Comparison of ENCODE assay signal across 26 mouse cellular contexts in genomic region chr13:52962361-52962760, GRCm38 (mm10).
"Had no signal": no experiment of that assay in that cellular context is flagged by ENCODE, and none has a peak within 500 bp of the region (broad histone marks: within the 10 kb centered on the region; RNA-seq: fewer than 3 reads in every experiment).

No protein-coding gene starts in this region.

- H3K4me3 ChIP-seq: gastrocnemius, adult 2 months; heart, adult 2 months; heart, embryonic 13.5 days; heart, embryonic 15.5 days; hindbrain, embryonic 13.5 days; hindbrain, embryonic 15.5 days; kidney, embryonic 15.5 days; layer of hippocampus, adult 2 months; left cerebral cortex, adult 2 months; limb, embryonic 13.5 days; limb, embryonic 15.5 days had no signal

- DNase-seq: gastrocnemius, adult 2 months; gastrocnemius, postnatal 10 days; gastrocnemius, postnatal 25 days; heart, adult 11 months; heart, adult 2 months; heart, postnatal 14 days; heart, postnatal 36 days; kidney, adult 11 months; kidney, adult 2 months; kidney, adult 9 months; kidney, postnatal 14 days; kidney, postnatal 4 days; left cerebral cortex, postnatal 4 days had no signal

- H3K9ac ChIP-seq: heart, embryonic 13.5 days; heart, embryonic 15.5 days; hindbrain, embryonic 13.5 days; hindbrain, embryonic 15.5 days; kidney, embryonic 15.5 days; limb, embryonic 13.5 days; limb, embryonic 15.5 days had no signal

- ATAC-seq: hindbrain, postnatal 0 days; intestine, embryonic 16.5 days had no signal

- H3K9me3 ChIP-seq: heart, embryonic 13.5 days; heart, embryonic 15.5 days; hindbrain, embryonic 13.5 days; hindbrain, embryonic 15.5 days; kidney, embryonic 15.5 days; limb, embryonic 13.5 days; limb, embryonic 15.5 days had no signal

- H3K4me2 ChIP-seq: heart, embryonic 11.5 days; heart, embryonic 13.5 days; heart, embryonic 15.5 days; hindbrain, embryonic 13.5 days; hindbrain, embryonic 15.5 days; kidney, embryonic 15.5 days; limb, embryonic 13.5 days; limb, embryonic 15.5 days had no signal

- H3K27ac ChIP-seq: gastrocnemius, adult 2 months; heart, adult 2 months; heart, embryonic 13.5 days; heart, embryonic 15.5 days; hindbrain, embryonic 13.5 days; hindbrain, embryonic 15.5 days; hindbrain, postnatal 0 days; kidney, embryonic 15.5 days; kidney, postnatal 0 days; layer of hippocampus, adult 2 months; left cerebral cortex, adult 2 months; limb, embryonic 13.5 days; limb, embryonic 15.5 days had no signal

- H3K4me1 ChIP-seq: heart, embryonic 13.5 days; heart, embryonic 15.5 days; hindbrain, embryonic 13.5 days; hindbrain, embryonic 15.5 days; kidney, embryonic 15.5 days; limb, embryonic 13.5 days; limb, embryonic 15.5 days had no signal

- H3K27me3 ChIP-seq: heart, embryonic 13.5 days; heart, embryonic 15.5 days; hindbrain, embryonic 13.5 days; hindbrain, embryonic 15.5 days; kidney, embryonic 15.5 days; limb, embryonic 13.5 days; limb, embryonic 15.5 days had no signal
